Mouse (Mus musculus): Measurements from ENCODE around the gene Zfp507.

- TF ChIP-seq CTCF (conservative IDR thresholded peaks at IDR 0.05; ENCODE audit: low read length) (no peak), POU5F1 (IDR thresholded peaks at IDR 0.05; ENCODE audit: borderline replicate concordance, low read length) (no peak)
These were observed 34.0 kb upstream of the Zfp507 start for GRCm38 (mm10) chr7:35836851-35837250.
